Mouse (Mus musculus): ENCODE measurements around the gene Creg2. TPM values are rescaled to one million over a fixed set of nuclear protein-coding genes. Genes with fewer than 3 reads are reported as not detected.
A peak's percentile ranks its signal among the peaks of the same experiment; 100 is the strongest.
"Not testable (repeated sequence)": the region's sequence is repeated elsewhere in the genome, so short reads cannot be mapped to it uniquely, and the experiment has no call there.

Gene Creg2
- total RNA-seq, 4 experiments from 2014 or later: 74.3 to 92.0 (median 82.8) TPM

DNA sequence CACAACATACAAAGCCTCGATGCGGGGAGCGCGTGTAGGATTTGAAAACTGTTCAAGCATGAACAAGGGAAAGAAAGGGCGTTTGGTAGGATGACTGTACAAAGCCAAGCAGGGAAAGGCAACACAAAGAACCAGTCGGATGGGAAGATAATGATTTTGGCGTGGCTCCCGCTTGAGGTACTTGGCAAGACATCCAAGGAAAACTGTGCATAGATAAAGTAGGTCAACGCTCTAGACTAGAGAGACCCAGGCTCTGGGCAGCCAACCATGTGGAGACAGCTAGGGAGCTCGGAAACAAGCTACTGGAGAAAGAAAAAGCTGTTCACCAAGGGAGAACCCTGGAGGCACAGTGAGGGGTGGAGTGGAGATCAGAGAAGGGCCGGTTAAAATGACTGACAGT lies 52.5 kb downstream of the Creg2 start:
- DNase-seq (ENCODE audit: low spot score in 2 of 2): peak in 1 of 2 experiments; percentile 18

GRCm38 (mm10) chr1:39597135-39597534 lies 54.1 kb downstream of the Creg2 start:
- DNase-seq (ENCODE audit: low spot score in 2 of 2): not testable (repeated sequence)

DNA sequence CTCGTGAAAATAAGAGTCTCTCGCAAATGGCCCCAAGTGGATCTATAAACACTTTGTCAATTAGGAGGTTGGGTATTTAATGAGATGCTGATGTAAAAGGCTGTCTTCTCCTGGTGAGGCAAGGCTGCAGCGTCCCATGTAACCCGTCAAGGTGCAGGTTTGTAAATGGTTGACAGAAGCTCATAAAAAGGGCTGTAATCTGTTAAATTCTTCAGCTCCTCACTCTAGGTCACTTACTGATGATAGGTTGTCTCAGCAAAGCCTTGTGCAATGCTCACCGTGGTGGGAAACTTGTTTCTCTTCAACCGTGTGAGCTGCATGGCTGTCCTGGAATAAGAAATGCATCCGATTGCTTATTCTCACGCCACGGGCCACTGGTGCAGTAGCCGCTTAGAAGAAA lies 57.4 kb downstream of the Creg2 start:
- no peak for DNase-seq (ENCODE audit: low spot score in 2 of 2)

GRCm38 (mm10) chr1:39592090-39592489 lies 59.2 kb downstream of the Creg2 start:
- DNase-seq (ENCODE audit: low spot score in 2 of 2): no peak

- DNase-seq (ENCODE audit: low spot score in 2 of 2): not testable (repeated sequence)
Observed at GRCm38 (mm10) chr1:39591557-39591956, 59.7 kb downstream of the Creg2 start.

GRCm38 (mm10) chr1:39590193-39590592 lies 61.1 kb downstream of the Creg2 start:
- DNase-seq (ENCODE audit: low spot score in 2 of 2): no peak

DNA sequence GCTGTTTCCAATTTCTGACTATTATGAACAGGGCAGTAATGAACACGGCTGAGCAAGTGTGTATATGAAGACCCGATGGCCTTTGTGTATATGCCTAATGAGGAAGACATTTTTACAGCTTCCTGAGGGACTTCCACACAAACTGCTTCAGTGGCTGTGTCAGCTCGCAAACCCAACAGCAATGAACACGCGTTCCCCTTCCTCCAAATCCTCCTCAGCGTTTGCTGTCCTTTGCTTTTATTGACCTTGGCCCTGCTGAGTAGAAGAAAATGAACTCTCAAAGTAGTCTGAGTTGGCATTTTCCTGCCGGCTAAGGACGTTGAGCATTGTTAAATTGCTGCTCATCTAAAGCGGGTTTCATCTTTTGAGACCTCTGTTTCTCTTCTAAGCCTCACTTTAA lies 65.9 kb downstream of the Creg2 start:
- no peak for DNase-seq (ENCODE audit: low spot score in 2 of 2)

DNA sequence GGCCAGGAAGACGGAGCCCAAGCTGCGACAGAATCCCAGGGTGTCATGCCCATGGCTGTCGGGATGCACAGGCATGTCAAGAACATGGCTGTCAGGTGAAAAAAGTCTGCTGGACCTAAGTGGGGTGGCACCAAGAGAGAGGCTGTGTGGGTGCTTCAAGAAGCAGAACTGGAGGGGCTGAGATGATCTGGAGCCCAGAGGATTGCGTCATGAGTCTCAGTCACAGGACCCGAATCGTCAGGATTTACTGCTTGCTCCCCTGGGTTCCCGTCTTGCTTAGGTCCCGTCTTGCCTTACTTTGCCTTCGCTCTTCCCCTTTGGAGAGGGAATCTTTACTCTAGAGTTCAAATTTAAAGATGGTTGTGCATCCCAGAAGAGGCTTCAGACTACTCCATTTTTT lies 68.1 kb downstream of the Creg2 start:
- no peak for DNase-seq (ENCODE audit: low spot score in 2 of 2)

DNA sequence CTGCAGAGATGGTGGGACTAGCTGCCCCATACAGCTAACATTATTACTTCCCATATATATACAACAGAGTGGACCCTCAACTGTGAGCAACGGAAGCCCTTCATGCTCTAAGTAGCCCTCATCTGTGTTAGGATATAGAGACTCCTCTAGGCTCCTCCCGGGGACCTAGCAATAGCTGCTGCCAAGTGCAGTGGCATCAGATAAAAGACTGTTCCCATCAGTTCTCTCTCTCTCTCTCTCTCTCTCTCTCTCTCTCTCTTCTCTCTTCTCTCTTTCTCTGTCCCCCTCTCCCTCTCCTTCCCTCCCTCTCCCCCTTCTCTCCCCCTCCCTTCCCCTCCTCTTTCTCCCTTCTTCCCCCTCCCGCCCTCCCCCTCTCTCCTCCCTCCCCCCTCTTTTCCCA lies 70.1 kb downstream of the Creg2 start:
- DNase-seq (ENCODE audit: low spot score in 2 of 2): no peak

DNA sequence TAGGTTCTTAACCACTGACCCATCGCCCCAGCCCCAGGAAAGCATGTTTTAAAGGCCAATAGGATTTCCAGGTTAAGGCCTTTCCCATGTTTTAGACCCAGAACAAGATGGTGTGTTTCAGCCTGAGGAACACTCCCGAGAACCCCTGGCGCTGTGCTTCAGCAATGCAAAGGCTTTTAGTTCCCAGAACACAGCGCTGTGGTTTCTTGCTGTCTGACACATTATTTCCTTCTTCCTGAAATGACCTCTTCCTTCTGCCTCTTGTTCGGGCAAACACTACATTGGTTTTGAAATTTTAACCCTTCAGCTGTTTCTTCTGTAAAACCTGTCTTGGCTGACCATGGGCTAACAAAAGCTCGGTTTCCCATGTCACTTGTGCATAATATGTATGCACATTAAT lies 72.1 kb downstream of the Creg2 start:
- DNase-seq (ENCODE audit: low spot score in 2 of 2): no peak

GRCm38 (mm10) chr1:39578446-39578845 lies 72.8 kb downstream of the Creg2 start:
- DNase-seq (ENCODE audit: low spot score in 2 of 2): no peak

GRCm38 (mm10) chr1:39577253-39577705 lies 74.0 kb downstream of the Creg2 start, which contains the start of gene Rnf149:
Rnf149 (minus strand) TSS chr1:39577405.
- peak; percentile 88 to 95 for DNase-seq (ENCODE audit: low spot score in 2 of 2)

GRCm38 (mm10) chr1:39576431-39577243 lies 74.6 kb downstream of the Creg2 start:
- peak; percentile 60 to 70 for DNase-seq (ENCODE audit: low spot score in 2 of 2)

DNA sequence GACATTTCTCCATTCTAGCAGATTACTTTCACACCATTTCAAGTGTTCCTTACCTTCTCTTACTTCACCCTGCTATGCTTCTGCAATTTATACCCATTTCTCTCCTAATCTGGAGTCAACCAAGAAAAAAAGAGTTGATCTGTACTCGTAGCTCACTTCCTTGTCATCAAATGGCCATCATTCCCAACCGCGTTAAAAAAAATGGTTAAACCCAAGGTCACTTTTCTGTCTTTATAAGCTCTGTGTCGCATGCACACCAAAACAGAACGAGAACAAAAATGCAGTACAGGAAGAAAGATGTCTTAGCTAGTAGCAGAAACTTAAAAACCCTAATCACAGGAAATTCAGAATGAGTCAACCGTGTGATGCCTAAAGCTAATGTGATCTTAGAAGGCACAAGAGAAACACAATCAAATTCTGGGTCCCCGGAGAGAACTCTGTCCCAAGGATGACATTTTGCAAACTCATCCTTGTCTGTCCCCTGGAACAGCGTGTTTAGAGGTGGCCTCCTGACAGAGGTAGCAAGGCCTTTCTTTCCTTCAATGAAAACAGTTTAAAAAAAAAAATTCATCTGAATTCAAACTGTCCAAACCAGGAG lies 75.4 kb downstream of the Creg2 start:
- no peak for DNase-seq (ENCODE audit: low spot score in 2 of 2)

GRCm38 (mm10) chr1:39573890-39574289 lies 77.4 kb downstream of the Creg2 start:
- DNase-seq (ENCODE audit: low spot score in 2 of 2): no peak

GRCm38 (mm10) chr1:39571653-39572052 lies 79.6 kb downstream of the Creg2 start:
- DNase-seq (ENCODE audit: low spot score in 2 of 2): no peak

Other genes with a start within 250 kb of the Creg2 start
- gene Tbc1d8, start 172.7 kb downstream of the Creg2 start, total RNA-seq (2022): 10 to 100 TPM; 28.5 to 32.2 (median 29.6) TPM
- gene Cnot11, start 116.5 kb downstream of the Creg2 start, total RNA-seq (2022): 10 to 100 TPM; 23.5 to 28.0 (median 25.1) TPM
- gene Rnf149, start 74.1 kb downstream of the Creg2 start, total RNA-seq (2022): 10 to 100 TPM; 27.0 to 37.2 (median 30.8) TPM
- gene Rfx8, start 69.5 kb upstream of the Creg2 start, total RNA-seq (2022): under 1 TPM in 2 of 4 experiments, not detected in 2; 0.17 to 0.32 TPM
- not detected for gene Gm3646, start 153.9 kb upstream of the Creg2 start, total RNA-seq (2022)
- 100 to 1,000 TPM; 101 to 109 (median 108) TPM for gene Map4k4, start 249.4 kb upstream of the Creg2 start, total RNA-seq (2022)

All from left cerebral cortex, adult 8-10 months (tissue).